Mouse (Mus musculus) C2C12 (cell line): ENCODE results near the gene Pabpn1l. TPM values are rescaled to one million over a fixed set of nuclear protein-coding genes. Genes with fewer than 3 reads are reported as not detected.

Source experiments
- H3K27me3 ChIP-seq: one replicate; pipeline ENCODE4 v1.6.1; 2011; ENCODE audit not compliant: control insufficient read depth, insufficient read depth, insufficient read length
- H3K36me3 ChIP-seq: one replicate; pipeline ENCODE4 v1.6.1; 2011; ENCODE audit not compliant: control insufficient read depth, insufficient read depth
- H3K4me3 ChIP-seq: one replicate; pipeline ENCODE4 v1.5.1; 2011; ENCODE audit warnings: mild to moderate bottlenecking, control low read depth; ENCODE audit not compliant: poor library complexity, insufficient read depth, severe bottlenecking
- H3K79me2 ChIP-seq: one replicate; pipeline ENCODE4 v1.6.1; 2011; ENCODE audit not compliant: control insufficient read depth, insufficient read depth
- H3K79me3 ChIP-seq: one replicate; pipeline ENCODE4 v1.6.1; 2011; ENCODE audit warnings: low read depth, control low read depth
- H3ac ChIP-seq: one replicate; pipeline ENCODE3; 2011; ENCODE audit warnings: low read depth; ENCODE audit not compliant: control insufficient read depth, insufficient read length
- CEBPB ChIP-seq: IDR thresholded peaks from one replicate; pipeline ENCODE4 v1.6.1; 2011; ENCODE audit warnings: low read depth, mild to moderate bottlenecking, control low read depth, moderate library complexity
- CTCF ChIP-seq: IDR thresholded peaks from one replicate; pipeline ENCODE4 v1.5.1; 2011; ENCODE audit not compliant: control insufficient read depth, insufficient read depth, insufficient read length
- FOSL1 ChIP-seq: IDR thresholded peaks from one replicate; pipeline ENCODE4 v1.8.0; 2011; ENCODE audit warnings: mild to moderate bottlenecking, low read length; ENCODE audit not compliant: poor library complexity, insufficient read depth, severe bottlenecking
- MAX ChIP-seq: IDR thresholded peaks from one replicate; pipeline ENCODE4 v1.6.1; 2011; ENCODE audit warnings: mild to moderate bottlenecking, control low read depth
- MYOD1 ChIP-seq: IDR thresholded peaks from one replicate; pipeline ENCODE4 v1.6.1; 2011; ENCODE audit warnings: low read depth; ENCODE audit not compliant: control insufficient read depth, insufficient read length
- MYOG ChIP-seq: IDR thresholded peaks from one replicate; pipeline ENCODE4 v1.6.1; 2011; ENCODE audit not compliant: control insufficient read depth, insufficient read length; ENCODE audit errors: extremely low read depth
- USF1 ChIP-seq: IDR thresholded peaks from one replicate; pipeline ENCODE4 v1.6.1; 2011; ENCODE audit warnings: low read depth, mild to moderate bottlenecking, control low read depth, moderate library complexity
- polyA plus RNA-seq: library from polyadenylated mRNA; unstranded; fragments of >200 nt; fragmentation: generic; extraction: Trizol; gene quantifications from one replicate; pipeline ENCODE4 v1.2.1, GENCODE M21; 2012; ENCODE audit warnings: missing spikeins

Pabpn1l gene
- polyA plus RNA-seq, 1 experiment: not detected

DNA sequence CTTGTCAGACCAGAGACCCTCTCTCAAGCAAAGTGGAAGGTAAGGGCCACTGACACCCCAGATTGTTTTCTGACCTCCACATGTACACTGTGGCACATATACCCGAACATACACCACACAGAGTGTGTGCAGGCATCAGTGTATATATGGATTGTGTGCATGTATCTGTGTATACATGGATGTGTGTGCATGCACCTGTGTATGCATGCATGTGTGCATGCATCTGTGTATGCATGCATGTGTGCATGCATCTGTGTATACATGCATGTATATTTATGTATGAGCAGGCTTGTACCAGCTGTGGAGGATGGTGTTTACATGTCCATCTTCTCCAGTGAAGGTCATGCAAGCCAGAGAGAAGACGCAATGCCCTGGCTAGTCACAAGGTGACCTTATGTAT is 39.4 kb upstream of the Pabpn1l start:
- no peak overlapping the region for H3K4me3 ChIP-seq
- TF ChIP-seq MAX (no peak), CTCF (no peak), USF1 (no peak), CEBPB (no peak), FOSL1 (no peak), MYOG (no peak), MYOD1 (no peak)
- no peak overlapping the region for H3ac ChIP-seq
- peaks cover 12% of the 10 kb centered on the region for H3K27me3 ChIP-seq
- H3K36me3 ChIP-seq: no peaks in the 10 kb centered on the region
- H3K79me3 ChIP-seq: no peaks in the 10 kb centered on the region
- no peaks in the 10 kb centered on the region for H3K79me2 ChIP-seq

DNA sequence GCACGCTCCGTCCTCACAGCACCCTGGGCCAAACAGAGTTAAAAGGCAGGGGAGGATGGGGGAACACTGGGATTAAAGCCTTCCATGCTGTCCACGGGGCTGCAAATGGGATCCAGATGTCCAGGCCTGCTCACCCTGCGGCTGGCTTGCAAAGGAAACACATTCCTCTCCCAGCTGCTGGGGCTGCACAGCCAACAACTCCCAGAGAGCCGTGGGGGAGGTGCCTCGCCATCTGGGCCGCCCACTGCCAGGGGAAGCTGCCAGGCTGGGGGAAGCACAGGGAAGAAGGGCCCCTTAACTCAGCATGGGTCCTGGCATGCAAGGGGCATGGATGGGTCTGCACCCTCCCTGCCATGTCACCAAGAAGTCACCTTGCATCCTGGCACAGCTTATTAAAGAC is 38.6 kb upstream of the Pabpn1l start:
- no peaks in the 10 kb centered on the region for H3K36me3 ChIP-seq
- TF ChIP-seq CTCF: no peak
- TF ChIP-seq MYOD1: peak; percentile 54
- TF ChIP-seq MAX: peak; percentile 32
- H3K4me3 ChIP-seq: no peak overlapping the region

DNA sequence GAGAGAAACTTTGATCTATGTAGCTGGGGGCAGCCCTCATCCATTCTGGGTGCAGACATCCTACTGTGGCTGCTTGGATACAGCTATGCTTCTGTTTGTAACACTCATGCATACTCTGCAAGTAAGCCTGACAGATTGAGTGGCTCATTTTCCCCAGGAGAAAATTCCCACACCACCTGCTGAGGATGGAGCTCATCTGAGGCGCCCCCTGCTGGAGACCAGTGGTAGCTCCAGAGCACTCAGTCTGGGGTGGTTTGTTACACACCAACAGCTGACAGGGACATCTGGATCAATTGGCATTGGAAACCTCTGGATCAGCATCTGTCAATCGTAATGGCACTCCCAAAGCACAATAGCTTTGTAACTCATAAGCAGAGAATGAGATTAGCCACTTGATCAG is 37.5 kb upstream of the Pabpn1l start:
- H3K79me3 ChIP-seq: no peaks in the 10 kb centered on the region
- TF ChIP-seq CEBPB (no peak), CTCF (peak; percentile 25), USF1 (no peak), FOSL1 (no peak)
- H3K79me2 ChIP-seq: no peaks in the 10 kb centered on the region
- H3ac ChIP-seq: no peak overlapping the region
- H3K36me3 ChIP-seq: no peaks in the 10 kb centered on the region
- peaks cover 7% of the 10 kb centered on the region for H3K27me3 ChIP-seq
- H3K4me3 ChIP-seq: no peak overlapping the region

More for the DNA sequence above, 38.6 kb upstream of the Pabpn1l start:
- Histone ChIP-seq H3K79me3 (no peaks in the 10 kb centered on the region), H3ac (no peak overlapping the region), H3K27me3 (peaks cover 7% of the 10 kb centered on the region), H3K79me2 (no peaks in the 10 kb centered on the region)

DNA sequence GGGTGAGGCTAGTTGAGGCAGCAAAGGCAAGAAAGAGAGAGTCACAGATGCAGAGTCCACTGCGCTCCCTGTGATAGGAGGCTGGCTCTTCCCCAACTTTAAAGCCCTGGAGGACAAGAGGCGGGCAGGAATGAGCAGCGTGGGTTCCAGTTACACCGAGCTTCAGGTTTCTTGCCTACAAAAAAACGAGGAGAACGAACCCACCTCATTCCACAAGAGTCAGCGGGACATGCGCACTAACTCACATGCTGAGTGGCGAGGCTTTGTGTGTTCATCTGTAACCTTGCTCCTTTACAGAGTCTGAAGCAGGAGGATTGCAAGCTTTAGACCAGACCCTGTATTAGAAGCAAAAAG is 36.2 kb upstream of the Pabpn1l start:
- Histone ChIP-seq H3K36me3 (no peaks in the 10 kb centered on the region), H3K79me2 (no peaks in the 10 kb centered on the region), H3K79me3 (no peaks in the 10 kb centered on the region), H3ac (no peak overlapping the region), H3K27me3 (peaks cover 3% of the 10 kb centered on the region), H3K4me3 (no peak overlapping the region)
- no peak for TF ChIP-seq MAX
- TF ChIP-seq CEBPB: no peak
- no peak for TF ChIP-seq MYOD1
- TF ChIP-seq CTCF: no peak
- no peak for TF ChIP-seq USF1
- TF ChIP-seq MYOG: no peak
- TF ChIP-seq FOSL1: no peak

DNA sequence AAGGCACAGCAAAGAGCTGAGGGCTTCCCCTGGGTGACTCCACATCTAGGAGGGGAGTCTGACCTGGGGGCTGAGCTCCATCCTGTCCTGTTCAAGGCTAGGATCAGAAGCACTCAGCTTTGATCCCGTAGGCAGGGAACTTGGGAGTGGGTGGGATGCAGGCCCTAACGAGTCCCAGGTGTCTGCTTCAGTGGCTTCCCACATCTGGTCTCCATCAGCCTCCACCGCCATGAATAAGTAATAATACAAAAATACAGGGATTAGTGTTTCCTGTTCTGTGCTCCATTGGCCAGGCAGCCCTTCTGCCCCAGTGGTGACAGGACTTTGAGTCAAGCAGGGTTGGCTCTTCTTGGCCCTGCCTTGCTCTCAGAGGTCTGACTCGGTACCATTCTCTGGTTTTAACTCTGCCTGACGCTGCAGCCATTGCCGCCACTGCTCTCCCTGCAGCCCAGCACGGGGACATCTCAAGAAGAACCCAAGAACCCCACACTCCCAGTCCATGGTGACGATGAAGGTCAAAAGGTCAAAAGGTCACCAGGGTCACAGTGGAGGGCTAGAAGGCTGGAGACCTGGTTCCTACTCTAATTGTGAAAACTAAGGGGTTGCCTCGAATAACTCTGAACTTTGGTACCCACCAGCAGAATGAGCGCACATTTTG is 35.7 kb upstream of the Pabpn1l start:
- Histone ChIP-seq H3K27me3 (peaks cover 3% of the 10 kb centered on the region), H3K79me3 (no peaks in the 10 kb centered on the region)

More for the DNA sequence above, 35.7 kb upstream of the Pabpn1l start:
- Histone ChIP-seq H3K4me3 (no peak overlapping the region), H3K79me2 (no peaks in the 10 kb centered on the region), H3ac (no peak overlapping the region), H3K36me3 (no peaks in the 10 kb centered on the region)
- TF ChIP-seq USF1: no peak
- no peak for TF ChIP-seq CEBPB
- TF ChIP-seq MYOG: no peak
- TF ChIP-seq FOSL1: no peak
- no peak for TF ChIP-seq MAX
- TF ChIP-seq CTCF: no peak
- TF ChIP-seq MYOD1: no peak
